Mouse (Mus musculus) cerebellum, adult 2 months (tissue): ENCODE results near the gene Tmem94.

ENCODE experiments used
- CTCF ChIP-seq: fragments of 200-500 bp; IDR thresholded peaks from 2 replicates; pipeline ENCODE4 v1.5.1; 2011; ENCODE audit warnings: low read depth, mild to moderate bottlenecking, control low read depth, low read length, moderate library complexity, borderline replicate concordance; ENCODE audit not compliant: insufficient read depth
- POLR2A ChIP-seq: fragments of 200-500 bp; IDR thresholded peaks from 2 replicates; pipeline ENCODE4 v1.6.1; 2011; ENCODE audit warnings: low read length, control low read depth, borderline replicate concordance; ENCODE audit not compliant: insufficient read depth

GRCm38 (mm10) chr11:115797665-115798064 is 32.4 kb downstream of the Tmem94 start:
- TF ChIP-seq CTCF (no peak), POLR2A (no peak)
